Mouse (Mus musculus) kidney, embryonic 15.5 days (tissue): ENCODE measurements at regions not wholly inside any gene's neighbourhood (a gene's known extent, or its start where the extent isn't known, plus 50 kb on each side); places are given as distances from the start of the nearest gene placed in this dataset.

ENCODE experiments used
- ATAC-seq: fragments of 200-750 bp; cut with Nextera tagmentation; replicated peaks from 2 replicates; pipeline ENCODE4 v1.8.0; 2017; ENCODE audit warnings: moderate TSS enrichment; ENCODE audit not compliant: low FRiP score
- H3K27ac ChIP-seq: fragments of 300-500 bp; sonication (generic); 2 replicates; pipeline ENCODE4 v1.5.1; 2015; ENCODE audit warnings: mild to moderate bottlenecking, inconsistent platforms
- H3K27me3 ChIP-seq: fragments of 300-500 bp; sonication (generic); 2 replicates; pipeline ENCODE4 v1.6.1; 2015; ENCODE audit warnings: inconsistent platforms
- H3K36me3 ChIP-seq: fragments of 300-500 bp; sonication (generic); 2 replicates; pipeline ENCODE4 v1.6.1; 2015; ENCODE audit warnings: inconsistent platforms
- H3K4me1 ChIP-seq: fragments of 300-500 bp; sonication (generic); 2 replicates; pipeline ENCODE4 v1.6.1; 2015; ENCODE audit warnings: inconsistent platforms
- H3K4me2 ChIP-seq: fragments of 300-500 bp; sonication (generic); 2 replicates; pipeline ENCODE4 v1.6.1; 2015; ENCODE audit warnings: moderate library complexity, mild to moderate bottlenecking, inconsistent platforms
- H3K4me3 ChIP-seq: fragments of 300-500 bp; sonication (generic); replicated peaks from 2 replicates; pipeline ENCODE4 v1.5.1; 2015; ENCODE audit warnings: mild to moderate bottlenecking, inconsistent platforms
- H3K9ac ChIP-seq: fragments of 300-500 bp; sonication (generic); 2 replicates; pipeline ENCODE4 v1.6.1; 2015; ENCODE audit warnings: mild to moderate bottlenecking, inconsistent platforms
- H3K9me3 ChIP-seq: fragments of 300-500 bp; sonication (generic); replicated peaks from 2 replicates; pipeline ENCODE4 v1.6.1; 2016; ENCODE audit warnings: inconsistent platforms
- WGBS: fragments of 180-500 bp; shearing (Covaris S2); methylation state at CpG from one replicate; pipeline ENCODE4 v1.1.7; 2015; ENCODE audit warnings: mixed read lengths; 5-methylcytosine and 5-hydroxymethylcytosine counted together

DNA sequence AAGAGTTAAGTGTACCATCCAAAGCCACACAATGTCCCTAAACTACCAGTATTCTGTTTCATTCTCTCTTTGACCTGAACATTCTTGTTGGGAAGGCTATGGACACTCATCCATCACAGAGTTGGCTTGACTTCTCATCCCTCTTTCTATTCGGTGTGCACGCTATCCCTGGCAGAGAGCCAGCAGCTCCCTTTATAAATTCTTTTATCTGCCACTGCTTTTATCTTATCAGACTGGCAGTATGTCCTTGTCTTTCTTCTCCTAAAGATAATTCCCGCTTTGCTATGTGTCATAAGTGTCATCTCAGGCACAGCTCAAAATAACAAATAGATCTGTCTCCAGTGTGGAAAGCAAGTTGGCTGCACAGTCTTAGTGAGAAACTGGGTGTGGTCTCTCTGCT lies 106.6 kb upstream of the Lipc start:
- ATAC-seq: no peak
- Histone ChIP-seq H3K27me3 (no peaks in the 10 kb centered on the region), H3K9me3 (no peaks in the 10 kb centered on the region), H3K27ac (no peak overlapping the region), H3K4me1 (0 out of 2 replicates have a peak, but pooled peaks cover 7% of the 10 kb centered on the region), H3K4me2 (no peak overlapping the region), H3K4me3 (no peak overlapping the region), H3K9ac (no peak overlapping the region), H3K36me3 (no peaks in the 10 kb centered on the region)
- 51% methylated on average over 3 of the region's 3 CpGs for WGBS

DNA sequence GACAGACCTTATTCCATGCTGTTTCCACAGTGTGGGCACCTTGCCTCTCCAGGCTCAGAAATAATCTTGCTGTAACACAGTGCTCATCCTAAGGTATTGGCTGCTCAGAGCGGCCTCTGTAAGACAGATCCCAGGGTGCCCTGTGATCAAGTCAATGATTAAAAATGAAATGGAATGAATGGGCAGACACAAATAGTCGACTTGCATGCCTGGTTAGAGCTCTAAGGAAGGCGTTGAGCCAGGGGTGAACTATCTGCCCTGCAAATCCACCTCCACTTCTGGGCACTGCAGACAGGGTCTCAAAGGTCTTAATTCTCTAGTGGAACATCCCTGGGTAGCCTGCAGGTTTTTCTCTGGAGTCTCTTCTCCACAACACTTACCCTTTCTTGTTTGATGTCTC lies 104.8 kb upstream of the Lipc start:
- no peak for ATAC-seq
- H3K4me2 ChIP-seq: no peak overlapping the region
- 0 out of 2 replicates have a peak, but pooled peaks cover 7% of the 10 kb centered on the region for H3K4me1 ChIP-seq
- no peaks in the 10 kb centered on the region for H3K27me3 ChIP-seq
- H3K9me3 ChIP-seq: no peaks in the 10 kb centered on the region
- H3K9ac ChIP-seq: no peak overlapping the region
- 0 out of 2 replicates have a peak overlapping the region, but pooled peaks have one; percentile 29 for H3K27ac ChIP-seq
- H3K4me3 ChIP-seq: no peak overlapping the region
- no peaks in the 10 kb centered on the region for H3K36me3 ChIP-seq
- 73% methylated on average over 3 of the region's 3 CpGs for WGBS

DNA sequence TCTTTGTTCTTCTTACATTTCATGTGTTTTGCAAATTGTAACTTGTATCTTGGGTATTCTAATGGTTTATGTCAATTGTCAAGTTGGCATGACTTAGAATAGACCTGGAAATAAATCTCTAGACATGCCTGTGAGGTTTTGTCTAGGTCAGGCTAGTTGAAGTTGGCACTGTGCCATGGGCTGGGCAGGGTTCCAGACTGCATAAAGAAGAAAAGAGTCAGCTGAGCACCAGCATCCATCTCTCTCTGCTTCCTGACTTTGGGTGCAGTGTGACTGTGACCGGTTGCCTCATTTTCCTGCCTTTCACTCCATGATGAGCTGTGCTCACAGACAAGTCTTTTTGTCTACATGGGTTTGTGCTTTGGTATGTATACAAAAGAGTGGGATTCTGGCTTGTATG lies 91.9 kb upstream of the Lipc start:
- H3K27ac ChIP-seq: no peak overlapping the region
- no peaks in the 10 kb centered on the region for H3K36me3 ChIP-seq
- no peak overlapping the region for H3K9ac ChIP-seq
- no peak overlapping the region for H3K4me3 ChIP-seq
- H3K4me2 ChIP-seq: no peak overlapping the region
- no peaks in the 10 kb centered on the region for H3K27me3 ChIP-seq
- ATAC-seq: no peak
- 49% methylated on average over 1 of the region's 1 CpGs for WGBS
- H3K9me3 ChIP-seq: no peaks in the 10 kb centered on the region
- H3K4me1 ChIP-seq: 0 out of 2 replicates have a peak, but pooled peaks cover 2% of the 10 kb centered on the region

- no peaks in the 10 kb centered on the region for H3K36me3 ChIP-seq
- ATAC-seq: no peak
- 52% methylated on average over 6 of the region's 6 CpGs for WGBS
- no peak overlapping the region for H3K9ac ChIP-seq
- no peak overlapping the region for H3K4me3 ChIP-seq
- no peak overlapping the region for H3K4me2 ChIP-seq
- no peak overlapping the region for H3K27ac ChIP-seq
- H3K9me3 ChIP-seq: no peaks in the 10 kb centered on the region
- no peaks in the 10 kb centered on the region for H3K27me3 ChIP-seq
- peaks cover 2% of the 10 kb centered on the region; the same call in 1 of the 2 replicates for H3K4me1 ChIP-seq
Observed at GRCm38 (mm10) chr9:71035286-71035685, 83.3 kb upstream of the Lipc start.

DNA sequence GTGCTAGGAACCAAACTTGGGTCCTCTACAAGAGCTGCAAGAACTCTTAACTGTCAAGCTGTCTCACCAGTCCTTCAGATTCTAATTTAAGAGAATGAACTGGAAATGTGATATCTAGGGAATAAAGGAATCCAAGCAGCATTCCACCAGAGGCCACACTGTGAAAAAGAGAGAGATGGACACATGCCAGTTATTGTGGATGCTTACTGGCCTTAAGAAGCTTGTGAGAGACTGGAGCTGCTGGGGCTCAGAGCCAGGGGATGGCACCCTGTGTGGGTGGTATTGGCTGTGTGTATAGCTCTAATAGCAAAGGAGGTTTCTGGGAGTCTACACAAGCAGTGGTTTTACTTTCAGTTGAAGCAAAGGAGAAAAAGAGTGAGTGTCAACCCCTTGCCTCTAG lies 80.1 kb upstream of the Lipc start:
- H3K27ac ChIP-seq: no peak overlapping the region
- ATAC-seq: no peak
- no peak overlapping the region for H3K4me3 ChIP-seq
- H3K4me1 ChIP-seq: peaks cover 6% of the 10 kb centered on the region; the same call in 1 of the 2 replicates
- H3K9ac ChIP-seq: no peak overlapping the region
- no peaks in the 10 kb centered on the region for H3K9me3 ChIP-seq
- no peaks in the 10 kb centered on the region for H3K36me3 ChIP-seq
- H3K4me2 ChIP-seq: no peak overlapping the region
- H3K27me3 ChIP-seq: no peaks in the 10 kb centered on the region

- no peaks in the 10 kb centered on the region for H3K9me3 ChIP-seq
- H3K4me1 ChIP-seq: peaks cover 5% of the 10 kb centered on the region; the same call in 1 of the 2 replicates
- ATAC-seq: peak; percentile 60; the same call in 1 of the 2 replicates
- no peak overlapping the region for H3K9ac ChIP-seq
- no peak overlapping the region for H3K4me2 ChIP-seq
- no peaks in the 10 kb centered on the region for H3K27me3 ChIP-seq
- 64% methylated on average over 3 of the region's 3 CpGs for WGBS
- H3K4me3 ChIP-seq: no peak overlapping the region
- H3K36me3 ChIP-seq: no peaks in the 10 kb centered on the region
- peak overlapping the region; percentile 64 for H3K27ac ChIP-seq
Observed at GRCm38 (mm10) chr9:71030203-71030921, 78.3 kb upstream of the Lipc start.

- Histone ChIP-seq H3K4me3 (no peak overlapping the region), H3K36me3 (no peaks in the 10 kb centered on the region), H3K4me2 (no peak overlapping the region), H3K27ac (no peak overlapping the region), H3K9me3 (no peaks in the 10 kb centered on the region), H3K27me3 (no peaks in the 10 kb centered on the region), H3K4me1 (0 out of 2 replicates have a peak, but pooled peaks cover 4% of the 10 kb centered on the region), H3K9ac (no peak overlapping the region)
- no peak for ATAC-seq
- WGBS: 77% methylated on average over 2 of the region's 2 CpGs
Observed at GRCm38 (mm10) chr9:71028102-71028501, 76.1 kb upstream of the Lipc start.

- no peaks in the 10 kb centered on the region for H3K27me3 ChIP-seq
- no peak overlapping the region for H3K27ac ChIP-seq
- no peak overlapping the region for H3K4me3 ChIP-seq
- H3K9ac ChIP-seq: no peak overlapping the region
- H3K4me2 ChIP-seq: no peak overlapping the region
- no peaks in the 10 kb centered on the region for H3K36me3 ChIP-seq
- no peaks in the 10 kb centered on the region for H3K9me3 ChIP-seq
- 79% methylated on average over 2 of the region's 2 CpGs for WGBS
- 0 out of 2 replicates have a peak, but pooled peaks cover 4% of the 10 kb centered on the region for H3K4me1 ChIP-seq
- no peak for ATAC-seq
Observed at GRCm38 (mm10) chr9:71027626-71028025, 75.6 kb upstream of the Lipc start.

DNA sequence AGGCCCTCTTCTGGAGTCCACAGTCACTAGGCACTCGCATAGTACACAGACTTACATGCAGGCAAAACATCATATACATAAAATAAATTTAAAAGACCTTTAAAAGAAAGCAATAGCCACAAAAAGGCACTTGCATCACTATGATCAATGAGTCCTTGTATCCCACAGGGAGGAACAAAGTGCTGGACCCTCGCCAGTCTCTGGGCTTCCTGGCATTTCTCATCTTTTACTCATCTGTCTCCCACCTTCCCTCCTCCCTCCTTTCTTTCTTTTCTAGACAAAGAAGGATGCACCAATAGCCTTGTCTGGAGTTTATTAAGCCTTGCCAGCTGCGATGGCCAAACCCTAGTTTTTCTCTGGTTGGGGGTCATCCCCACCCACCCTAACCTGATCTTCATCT lies 73.2 kb upstream of the Lipc start:
- no peak overlapping the region for H3K27ac ChIP-seq
- no peaks in the 10 kb centered on the region for H3K27me3 ChIP-seq
- no peak overlapping the region for H3K4me2 ChIP-seq
- no peak overlapping the region for H3K4me3 ChIP-seq
- H3K9ac ChIP-seq: no peak overlapping the region
- 77% methylated on average over 3 of the region's 3 CpGs for WGBS
- H3K9me3 ChIP-seq: no peaks in the 10 kb centered on the region
- 0 out of 2 replicates have a peak, but pooled peaks cover 4% of the 10 kb centered on the region for H3K4me1 ChIP-seq
- no peaks in the 10 kb centered on the region for H3K36me3 ChIP-seq
- ATAC-seq: no peak

- Histone ChIP-seq H3K9me3 (no peaks in the 10 kb centered on the region), H3K4me1 (no peaks in the 10 kb centered on the region), H3K27ac (no peak overlapping the region), H3K4me2 (no peak overlapping the region), H3K36me3 (no peaks in the 10 kb centered on the region), H3K9ac (no peak overlapping the region), H3K4me3 (no peak overlapping the region), H3K27me3 (no peaks in the 10 kb centered on the region)
- 78% methylated on average over 9 of the region's 9 CpGs for WGBS
- no peak for ATAC-seq
Observed at GRCm38 (mm10) chr9:71018206-71018605, 66.2 kb upstream of the Lipc start.

DNA sequence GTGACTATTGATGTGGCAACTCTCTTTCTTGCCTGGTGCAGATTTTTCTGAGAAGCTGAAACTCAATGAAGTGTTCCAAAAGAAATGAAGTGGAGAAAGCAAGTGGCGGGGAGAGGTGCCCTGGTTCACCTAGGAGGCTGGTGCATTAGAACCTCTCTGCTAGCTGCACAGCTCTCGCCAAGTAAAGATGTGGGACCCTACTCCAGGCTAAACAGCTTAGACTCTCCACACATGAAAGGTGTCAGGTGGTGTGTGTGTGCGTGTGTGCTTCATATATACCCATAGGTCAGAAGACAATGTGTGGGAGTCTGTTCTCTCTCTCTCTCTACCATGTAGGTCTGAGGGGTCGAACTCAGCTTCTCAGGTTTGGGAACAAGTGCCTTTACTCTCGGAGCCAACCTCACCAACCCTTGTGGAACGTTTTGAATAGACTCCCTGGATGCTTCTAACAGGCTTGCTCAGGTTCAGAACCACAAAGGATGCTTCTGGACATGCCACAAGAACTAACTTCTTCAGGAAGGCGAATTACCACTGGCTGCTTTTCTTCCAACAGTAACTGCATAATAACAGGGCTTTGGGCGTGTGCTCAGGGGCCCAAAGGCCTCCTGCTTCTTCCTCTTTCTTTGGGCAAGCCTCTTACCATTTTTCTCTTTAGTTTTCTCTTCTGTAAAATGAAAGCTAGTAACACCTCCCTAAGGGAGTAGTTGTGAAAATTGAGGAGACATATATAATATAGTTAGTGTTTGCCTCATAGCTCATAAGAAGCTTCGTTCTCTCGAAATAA lies 65.6 kb upstream of the Lipc start:
- Histone ChIP-seq H3K4me2 (no peak overlapping the region), H3K4me1 (0 out of 2 replicates have a peak, but pooled peaks cover 3% of the 10 kb centered on the region), H3K9me3 (no peaks in the 10 kb centered on the region), H3K36me3 (no peaks in the 10 kb centered on the region), H3K27ac (no peak overlapping the region), H3K27me3 (no peaks in the 10 kb centered on the region), H3K9ac (no peak overlapping the region), H3K4me3 (no peak overlapping the region)
- no peak for ATAC-seq
- WGBS: 71% methylated on average over 10 of the region's 10 CpGs

DNA sequence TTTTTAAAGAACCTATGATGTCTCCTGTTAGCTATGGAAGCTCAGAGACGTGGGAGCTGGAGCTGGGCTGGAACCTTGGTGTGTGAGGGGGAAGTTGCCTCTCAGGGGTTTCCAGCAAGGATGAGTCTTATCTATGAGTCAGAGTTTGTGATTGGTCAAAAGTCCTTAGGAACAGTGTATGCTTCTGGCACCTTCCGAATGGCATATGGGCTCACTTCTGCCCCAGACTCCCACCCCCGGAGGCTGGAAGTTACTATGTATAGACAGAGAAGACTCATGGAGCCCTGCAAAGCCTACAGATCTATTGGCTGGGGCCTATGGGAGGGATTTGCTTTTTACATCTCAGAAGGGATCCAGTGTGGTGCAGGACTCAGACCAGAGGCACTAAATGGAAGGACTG lies 63.9 kb upstream of the Lipc start:
- no peak overlapping the region for H3K4me3 ChIP-seq
- no peak for ATAC-seq
- peaks cover 9% of the 10 kb centered on the region; the same call in 1 of the 2 replicates for H3K4me1 ChIP-seq
- H3K36me3 ChIP-seq: no peaks in the 10 kb centered on the region
- no peak overlapping the region for H3K27ac ChIP-seq
- no peak overlapping the region for H3K4me2 ChIP-seq
- no peaks in the 10 kb centered on the region for H3K27me3 ChIP-seq
- no peak overlapping the region for H3K9ac ChIP-seq
- 89% methylated on average over 3 of the region's 3 CpGs for WGBS
- no peaks in the 10 kb centered on the region for H3K9me3 ChIP-seq
